Mouse (Mus musculus): ENCODE data around the gene Pik3cd. TPM values are rescaled to one million over a fixed set of nuclear protein-coding genes. Genes with fewer than 3 reads are reported as not detected.

The Pik3cd gene
- polyA plus RNA-seq, 1 experiment from 2014 or later = 21.0 TPM

GRCm38 (mm10) chr4:149737383-149738324 is 35.3 kb upstream of the Pik3cd start, which contains the start of gene Tmem201:
TSS of gene Tmem201 (minus strand) at chr4:149738044.
- H3K9me3 ChIP-seq (ENCODE audit: control insufficient read depth, low read length) = no peaks in the 10 kb centered on the region
- under 1% methylated on average over 76 of the region's 97 CpGs for WGBS
- peak within 1 kb of the TSS; percentile 95 for H3K4me3 ChIP-seq (replicated peaks; ENCODE audit: low read length)
- H3K36me3 ChIP-seq (ENCODE audit: control insufficient read depth, insufficient read depth) = no peaks in the 10 kb centered on the region
- peak; percentile 86 for ATAC-seq
- H3K4me1 ChIP-seq (replicated peaks; ENCODE audit: control insufficient read depth, insufficient read depth, low read length) = peaks cover 52% of the 10 kb centered on the region
- H3K9ac ChIP-seq (replicated peaks; ENCODE audit: low read depth, low read length) = peak within 1 kb of the TSS; percentile 90
- peak within 1 kb of the TSS; percentile 97 for H3K4me2 ChIP-seq (ENCODE audit: low read length)
- no peaks in the 10 kb centered on the region for H3K27me3 ChIP-seq (replicated peaks; ENCODE audit: control insufficient read depth, insufficient read depth, low read length)
- H3K27ac ChIP-seq (ENCODE audit: low read length) = peak within 1 kb of the TSS; percentile 51

GRCm38 (mm10) chr4:149736581-149736980 is 34.2 kb upstream of the Pik3cd start:
- Histone ChIP-seq H3K9me3 (ENCODE audit: control insufficient read depth, low read length) (no peaks in the 10 kb centered on the region), H3K4me1 (replicated peaks; ENCODE audit: control insufficient read depth, insufficient read depth, low read length) (peaks cover 55% of the 10 kb centered on the region), H3K27ac (ENCODE audit: low read length) (no peak overlapping the region), H3K27me3 (replicated peaks; ENCODE audit: control insufficient read depth, insufficient read depth, low read length) (no peaks in the 10 kb centered on the region), H3K4me3 (replicated peaks; ENCODE audit: low read length) (peak overlapping the region; percentile 95), H3K9ac (replicated peaks; ENCODE audit: low read depth, low read length) (peak overlapping the region; percentile 90), H3K36me3 (ENCODE audit: control insufficient read depth, insufficient read depth) (no peaks in the 10 kb centered on the region), H3K4me2 (ENCODE audit: low read length) (peak overlapping the region; percentile 97)
- ATAC-seq = no peak
- 21% methylated on average over 4 of the region's 4 CpGs for WGBS

GRCm38 (mm10) chr4:149735624-149736250 is 33.4 kb upstream of the Pik3cd start:
- H3K27me3 ChIP-seq (replicated peaks; ENCODE audit: control insufficient read depth, insufficient read depth, low read length) = no peaks in the 10 kb centered on the region
- WGBS = 64% methylated on average over 5 of the region's 5 CpGs
- no peak overlapping the region for H3K4me3 ChIP-seq (replicated peaks; ENCODE audit: low read length)
- peaks cover 55% of the 10 kb centered on the region for H3K4me1 ChIP-seq (replicated peaks; ENCODE audit: control insufficient read depth, insufficient read depth, low read length)
- H3K9me3 ChIP-seq (ENCODE audit: control insufficient read depth, low read length) = no peaks in the 10 kb centered on the region
- H3K27ac ChIP-seq (ENCODE audit: low read length) = no peak overlapping the region
- H3K36me3 ChIP-seq (ENCODE audit: control insufficient read depth, insufficient read depth) = peaks cover 2% of the 10 kb centered on the region
- peak overlapping the region; percentile 97 for H3K4me2 ChIP-seq (ENCODE audit: low read length)
- ATAC-seq = no peak
- H3K9ac ChIP-seq (replicated peaks; ENCODE audit: low read depth, low read length) = 0 out of 2 replicates have a peak overlapping the region, but pooled peaks have one; percentile 13

DNA sequence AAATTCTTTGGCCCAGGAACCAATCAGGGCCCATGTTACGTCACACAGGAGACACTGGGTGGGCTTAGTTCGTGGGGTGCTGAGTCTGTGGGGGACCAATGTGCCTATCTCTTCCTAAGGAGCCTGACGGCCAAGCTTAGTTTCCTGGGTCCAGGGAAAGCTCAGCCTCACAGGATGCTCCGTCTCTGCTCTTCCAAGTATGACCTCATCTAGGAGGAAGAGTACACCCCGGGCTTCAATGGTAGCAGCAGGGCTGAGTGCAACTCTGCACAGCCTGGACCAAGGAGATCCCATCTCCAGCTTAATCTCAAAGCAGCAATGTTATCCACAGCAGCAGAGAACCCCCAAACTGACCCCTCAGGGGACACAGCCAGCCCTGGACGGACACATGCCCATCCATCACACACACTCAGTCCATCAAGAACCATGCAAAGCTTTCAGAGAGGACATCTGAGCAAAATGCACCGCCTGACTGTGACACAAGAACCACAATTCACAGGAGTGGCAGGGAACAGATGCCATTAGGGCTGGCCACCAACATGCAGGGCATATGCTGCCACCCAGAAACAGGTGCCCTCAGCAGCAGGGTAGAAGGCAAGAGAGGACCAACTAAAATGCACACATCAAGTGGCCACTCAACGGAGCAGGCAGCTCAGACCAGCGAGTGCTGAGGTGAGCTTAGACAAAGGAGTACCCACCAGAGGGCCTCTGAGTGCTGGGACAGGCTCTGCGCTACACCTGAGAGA is 32.5 kb upstream of the Pik3cd start:
- no peak for ATAC-seq
- peaks cover 55% of the 10 kb centered on the region for H3K4me1 ChIP-seq (replicated peaks; ENCODE audit: control insufficient read depth, insufficient read depth, low read length)
- no peak overlapping the region for H3K4me2 ChIP-seq (ENCODE audit: low read length)
- H3K9ac ChIP-seq (replicated peaks; ENCODE audit: low read depth, low read length) = no peak overlapping the region
- H3K36me3 ChIP-seq (ENCODE audit: control insufficient read depth, insufficient read depth) = peaks cover 5% of the 10 kb centered on the region
- H3K4me3 ChIP-seq (replicated peaks; ENCODE audit: low read length) = no peak overlapping the region
- H3K9me3 ChIP-seq (ENCODE audit: control insufficient read depth, low read length) = no peaks in the 10 kb centered on the region
- WGBS = 75% methylated on average over 10 of the region's 10 CpGs
- no peak overlapping the region for H3K27ac ChIP-seq (ENCODE audit: low read length)
- H3K27me3 ChIP-seq (replicated peaks; ENCODE audit: control insufficient read depth, insufficient read depth, low read length) = no peaks in the 10 kb centered on the region

DNA sequence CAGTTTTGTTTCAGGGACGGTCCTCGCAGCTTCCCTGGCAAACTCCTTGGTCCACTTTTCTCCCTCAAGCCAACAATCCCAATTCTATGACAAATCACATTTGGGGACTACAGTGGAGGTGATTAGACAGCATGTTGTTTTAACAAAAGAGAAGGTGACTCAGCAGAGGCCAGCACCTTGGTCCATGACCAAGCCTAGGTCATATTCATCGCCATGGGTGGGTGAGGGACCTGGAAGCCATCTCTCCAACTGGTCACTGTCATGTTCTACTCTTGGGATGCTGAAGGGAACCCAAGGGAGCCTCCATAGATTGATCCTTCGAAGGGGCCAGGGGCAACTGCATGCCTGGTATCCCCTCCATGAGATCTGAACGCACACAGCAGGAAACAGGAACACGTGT is 31.9 kb upstream of the Pik3cd start:
- peaks cover 12% of the 10 kb centered on the region for H3K36me3 ChIP-seq (ENCODE audit: control insufficient read depth, insufficient read depth)
- H3K4me3 ChIP-seq (replicated peaks; ENCODE audit: low read length) = no peak overlapping the region
- WGBS = 93% methylated on average over 6 of the region's 6 CpGs
- H3K27me3 ChIP-seq (replicated peaks; ENCODE audit: control insufficient read depth, insufficient read depth, low read length) = no peaks in the 10 kb centered on the region
- no peak overlapping the region; the same call in 1 of the 2 replicates for H3K4me2 ChIP-seq (ENCODE audit: low read length)
- no peak for ATAC-seq
- H3K4me1 ChIP-seq (replicated peaks; ENCODE audit: control insufficient read depth, insufficient read depth, low read length) = peaks cover 55% of the 10 kb centered on the region
- H3K9ac ChIP-seq (replicated peaks; ENCODE audit: low read depth, low read length) = no peak overlapping the region; the same call in 1 of the 2 replicates
- H3K9me3 ChIP-seq (ENCODE audit: control insufficient read depth, low read length) = no peaks in the 10 kb centered on the region
- no peak overlapping the region; the same call in 1 of the 2 replicates for H3K27ac ChIP-seq (ENCODE audit: low read length)

DNA sequence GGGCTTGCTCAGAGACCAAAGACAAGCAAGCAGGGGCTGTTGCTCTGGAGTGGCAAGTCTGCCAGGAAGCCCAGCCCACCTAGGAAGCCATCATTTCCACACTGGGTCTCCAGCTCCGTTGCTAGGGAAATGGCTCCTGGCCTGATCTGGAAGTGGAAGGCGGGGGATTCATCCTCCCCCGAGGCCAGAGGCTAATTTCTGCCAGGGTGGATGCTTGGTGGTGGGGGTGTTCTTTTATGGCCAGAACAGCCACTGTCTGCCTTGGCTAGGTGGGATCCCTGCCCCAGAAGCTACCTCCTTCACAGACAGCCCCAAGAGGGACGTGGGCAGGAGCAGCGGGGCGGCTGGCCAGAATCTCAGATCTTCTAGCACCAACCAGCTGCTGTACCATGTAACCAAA is 31.4 kb upstream of the Pik3cd start:
- no peak for ATAC-seq
- Histone ChIP-seq H3K9ac (replicated peaks; ENCODE audit: low read depth, low read length) (peak overlapping the region; percentile 38), H3K9me3 (ENCODE audit: control insufficient read depth, low read length) (no peaks in the 10 kb centered on the region), H3K4me2 (ENCODE audit: low read length) (peak overlapping the region; percentile 21; the same call in 1 of the 2 replicates), H3K4me3 (replicated peaks; ENCODE audit: low read length) (no peak overlapping the region), H3K27ac (ENCODE audit: low read length) (peak overlapping the region; percentile 70), H3K27me3 (replicated peaks; ENCODE audit: control insufficient read depth, insufficient read depth, low read length) (no peaks in the 10 kb centered on the region), H3K4me1 (replicated peaks; ENCODE audit: control insufficient read depth, insufficient read depth, low read length) (peaks cover 55% of the 10 kb centered on the region), H3K36me3 (ENCODE audit: control insufficient read depth, insufficient read depth) (peaks cover 15% of the 10 kb centered on the region)
- 40% methylated on average over 6 of the region's 6 CpGs for WGBS

DNA sequence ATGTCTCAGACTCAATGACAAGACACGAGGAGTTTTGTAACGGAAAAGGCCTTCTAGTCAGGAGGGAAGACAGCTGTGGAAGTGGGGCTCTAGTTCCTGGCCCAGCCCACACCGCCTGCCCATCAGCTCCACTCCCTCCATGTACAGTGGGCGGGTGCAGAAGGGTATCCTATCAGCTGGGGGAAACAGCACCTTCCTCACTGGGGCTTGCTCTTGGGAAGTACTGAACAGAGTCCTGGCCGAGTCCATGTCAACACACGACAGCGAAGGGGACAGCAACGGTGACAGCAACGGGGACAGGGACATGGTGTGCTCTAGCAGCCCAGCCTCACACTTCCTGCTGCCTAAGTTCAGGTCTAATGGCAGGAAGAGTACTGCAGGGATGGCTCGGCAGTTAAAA is 30.4 kb upstream of the Pik3cd start:
- 79% methylated on average over 10 of the region's 10 CpGs for WGBS
- H3K4me1 ChIP-seq (replicated peaks; ENCODE audit: control insufficient read depth, insufficient read depth, low read length) = peaks cover 50% of the 10 kb centered on the region
- no peak overlapping the region; the same call in 1 of the 2 replicates for H3K27ac ChIP-seq (ENCODE audit: low read length)

GRCm38 (mm10) chr4:149732313-149732712 is 29.9 kb upstream of the Pik3cd start:
- H3K4me1 ChIP-seq (replicated peaks; ENCODE audit: control insufficient read depth, insufficient read depth, low read length) = peaks cover 50% of the 10 kb centered on the region
- H3K9me3 ChIP-seq (ENCODE audit: control insufficient read depth, low read length) = no peaks in the 10 kb centered on the region
- ATAC-seq = no peak
- no peak overlapping the region for H3K9ac ChIP-seq (replicated peaks; ENCODE audit: low read depth, low read length)
- H3K4me2 ChIP-seq (ENCODE audit: low read length) = no peak overlapping the region
- no peaks in the 10 kb centered on the region for H3K27me3 ChIP-seq (replicated peaks; ENCODE audit: control insufficient read depth, insufficient read depth, low read length)
- H3K36me3 ChIP-seq (ENCODE audit: control insufficient read depth, insufficient read depth) = peaks cover 22% of the 10 kb centered on the region
- 87% methylated on average over 3 of the region's 3 CpGs for WGBS
- no peak overlapping the region for H3K27ac ChIP-seq (ENCODE audit: low read length)
- H3K4me3 ChIP-seq (replicated peaks; ENCODE audit: low read length) = no peak overlapping the region

More for the DNA sequence above, 30.4 kb upstream of the Pik3cd start:
- Histone ChIP-seq H3K4me3 (replicated peaks; ENCODE audit: low read length) (no peak overlapping the region), H3K9me3 (ENCODE audit: control insufficient read depth, low read length) (no peaks in the 10 kb centered on the region), H3K27me3 (replicated peaks; ENCODE audit: control insufficient read depth, insufficient read depth, low read length) (no peaks in the 10 kb centered on the region), H3K36me3 (ENCODE audit: control insufficient read depth, insufficient read depth) (peaks cover 19% of the 10 kb centered on the region), H3K4me2 (ENCODE audit: low read length) (no peak overlapping the region), H3K9ac (replicated peaks; ENCODE audit: low read depth, low read length) (no peak overlapping the region)
- ATAC-seq = no peak

- no peak for ATAC-seq
- H3K36me3 ChIP-seq (ENCODE audit: control insufficient read depth, insufficient read depth) = peaks cover 29% of the 10 kb centered on the region
- H3K27me3 ChIP-seq (replicated peaks; ENCODE audit: control insufficient read depth, insufficient read depth, low read length) = no peaks in the 10 kb centered on the region
- H3K9ac ChIP-seq (replicated peaks; ENCODE audit: low read depth, low read length) = no peak overlapping the region
- H3K9me3 ChIP-seq (ENCODE audit: control insufficient read depth, low read length) = no peaks in the 10 kb centered on the region
- H3K4me1 ChIP-seq (replicated peaks; ENCODE audit: control insufficient read depth, insufficient read depth, low read length) = peaks cover 35% of the 10 kb centered on the region
- 79% methylated on average over 7 of the region's 7 CpGs for WGBS
- no peak overlapping the region for H3K4me3 ChIP-seq (replicated peaks; ENCODE audit: low read length)
- no peak overlapping the region for H3K27ac ChIP-seq (ENCODE audit: low read length)
- no peak overlapping the region for H3K4me2 ChIP-seq (ENCODE audit: low read length)
These were observed 28.5 kb upstream of the Pik3cd start for GRCm38 (mm10) chr4:149730827-149731226.

All from forebrain, embryonic 16.5 days (tissue).